32 mouse cellular contexts compared by ENCODE assay signal in genomic region chr13:24451455-24451854, GRCm38 (mm10).
"Had no signal": no experiment of that assay in that cellular context is flagged by ENCODE, and none has a peak within 500 bp of the region (broad histone marks: within the 10 kb centered on the region; RNA-seq: fewer than 3 reads in every experiment).

No protein-coding gene starts in this region.

- H3K27ac ChIP-seq: limb, embryonic 10.5 days; limb, embryonic 12.5 days; limb, embryonic 13.5 days; limb, embryonic 15.5 days; liver, embryonic 12.5 days; liver, embryonic 13.5 days; liver, embryonic 14.5 days; liver, embryonic 15.5 days; lung, embryonic 15.5 days; macrophage; midbrain, embryonic 10.5 days; midbrain, embryonic 12.5 days; midbrain, embryonic 13.5 days; midbrain, embryonic 15.5 days; neural tube, embryonic 12.5 days; neural tube, embryonic 13.5 days had no signal

- DNase-seq: left cerebral cortex, postnatal 4 days; liver; liver, embryonic 13.5 days; lung, adult 18-20 months; lung, adult 2 months; lung, embryonic 14.5 days; lung, postnatal 10 days; lung, postnatal 14 days; lung, postnatal 36 days; lung, postnatal 4 days; midbrain, embryonic 14.5 days had no signal

- H3K9me3 ChIP-seq: limb, embryonic 10.5 days; limb, embryonic 12.5 days; limb, embryonic 13.5 days; limb, embryonic 15.5 days; liver, embryonic 12.5 days; liver, embryonic 13.5 days; liver, embryonic 15.5 days; lung, embryonic 15.5 days; megakaryocyte, embryonic 14.5 days; midbrain, embryonic 10.5 days; midbrain, embryonic 12.5 days; midbrain, embryonic 13.5 days; midbrain, embryonic 15.5 days; neural tube, embryonic 12.5 days; neural tube, embryonic 13.5 days had no signal

- ATAC-seq: liver, embryonic 12.5 days; lung, postnatal 0 days; midbrain, embryonic 13.5 days; midbrain, embryonic 15.5 days; midbrain, embryonic 16.5 days had no signal

- H3K9ac ChIP-seq: limb, embryonic 12.5 days; limb, embryonic 13.5 days; limb, embryonic 15.5 days; liver, embryonic 12.5 days; liver, embryonic 13.5 days; liver, embryonic 14.5 days; liver, embryonic 15.5 days; lung, embryonic 14.5 days; lung, embryonic 15.5 days; midbrain, embryonic 12.5 days; midbrain, embryonic 13.5 days; midbrain, embryonic 15.5 days; neural tube, embryonic 12.5 days; neural tube, embryonic 13.5 days had no signal

- H3K4me3 ChIP-seq: limb, embryonic 10.5 days; limb, embryonic 12.5 days; limb, embryonic 13.5 days; limb, embryonic 15.5 days; liver, embryonic 12.5 days; liver, embryonic 13.5 days; liver, embryonic 15.5 days; lung, embryonic 15.5 days; megakaryocyte, embryonic 14.5 days; midbrain, embryonic 10.5 days; midbrain, embryonic 12.5 days; midbrain, embryonic 13.5 days; midbrain, embryonic 15.5 days; myocyte; neural tube, embryonic 12.5 days; neural tube, embryonic 13.5 days had no signal

- H3K4me1 ChIP-seq: limb, embryonic 12.5 days; limb, embryonic 13.5 days; limb, embryonic 15.5 days; lung, embryonic 15.5 days; midbrain, embryonic 10.5 days; midbrain, embryonic 12.5 days; midbrain, embryonic 13.5 days; midbrain, embryonic 15.5 days; neural tube, embryonic 12.5 days; neural tube, embryonic 13.5 days had no signal

- H3K27me3 ChIP-seq: limb, embryonic 15.5 days; liver, embryonic 12.5 days; liver, embryonic 13.5 days; liver, embryonic 15.5 days; lung, embryonic 15.5 days; megakaryocyte, embryonic 14.5 days; midbrain, embryonic 12.5 days; midbrain, embryonic 13.5 days; midbrain, embryonic 15.5 days; neural tube, embryonic 12.5 days; neural tube, embryonic 13.5 days had no signal

- H3K36me3 ChIP-seq: limb, embryonic 10.5 days; limb, embryonic 12.5 days; limb, embryonic 13.5 days; limb, embryonic 15.5 days; liver, embryonic 12.5 days; liver, embryonic 13.5 days; liver, embryonic 15.5 days; lung, embryonic 15.5 days; midbrain, embryonic 10.5 days; midbrain, embryonic 12.5 days; midbrain, embryonic 13.5 days; midbrain, embryonic 15.5 days; neural tube, embryonic 12.5 days; neural tube, embryonic 13.5 days had no signal

- H3K4me2 ChIP-seq: limb, embryonic 12.5 days; limb, embryonic 13.5 days; limb, embryonic 15.5 days; liver, embryonic 11.5 days; liver, embryonic 12.5 days; liver, embryonic 13.5 days; liver, embryonic 15.5 days; lung, embryonic 14.5 days; lung, embryonic 15.5 days; midbrain, embryonic 11.5 days; midbrain, embryonic 12.5 days; midbrain, embryonic 13.5 days; midbrain, embryonic 15.5 days; neural tube, embryonic 12.5 days; neural tube, embryonic 13.5 days had no signal
